Mouse (Mus musculus) kidney, postnatal 25 days (tissue): ENCODE data around the gene Mthfd1.

ENCODE experiments used
- DNase-seq, 2 experiments: peaks; one replicate each; pipeline ENCODE4 v3.0.0; 2021; ENCODE audit warnings: mixed read lengths in 2 of 2

Gene Mthfd1

DNA sequence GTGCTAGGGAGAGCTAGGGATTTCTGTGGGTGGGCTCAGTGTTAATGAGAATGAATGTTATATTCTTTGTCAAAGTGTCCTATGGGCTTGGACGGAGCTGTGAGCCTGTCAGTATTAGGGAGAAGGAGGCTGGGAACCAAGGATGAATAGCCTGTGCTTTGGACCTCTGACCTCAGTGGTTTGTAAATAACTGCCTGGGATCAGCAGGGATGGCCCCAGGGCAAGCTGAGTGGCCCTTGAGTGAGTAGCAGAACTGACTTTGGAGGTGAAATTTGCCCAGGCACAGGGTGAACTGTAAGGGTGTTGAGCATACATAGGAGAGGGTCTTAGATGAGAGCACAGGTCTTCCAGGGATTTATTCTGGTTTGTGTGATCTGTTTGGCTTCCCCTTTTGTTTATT, 8.8 kb downstream of the Mthfd1 start:
- peak; percentile 60 to 83 for DNase-seq

DNA sequence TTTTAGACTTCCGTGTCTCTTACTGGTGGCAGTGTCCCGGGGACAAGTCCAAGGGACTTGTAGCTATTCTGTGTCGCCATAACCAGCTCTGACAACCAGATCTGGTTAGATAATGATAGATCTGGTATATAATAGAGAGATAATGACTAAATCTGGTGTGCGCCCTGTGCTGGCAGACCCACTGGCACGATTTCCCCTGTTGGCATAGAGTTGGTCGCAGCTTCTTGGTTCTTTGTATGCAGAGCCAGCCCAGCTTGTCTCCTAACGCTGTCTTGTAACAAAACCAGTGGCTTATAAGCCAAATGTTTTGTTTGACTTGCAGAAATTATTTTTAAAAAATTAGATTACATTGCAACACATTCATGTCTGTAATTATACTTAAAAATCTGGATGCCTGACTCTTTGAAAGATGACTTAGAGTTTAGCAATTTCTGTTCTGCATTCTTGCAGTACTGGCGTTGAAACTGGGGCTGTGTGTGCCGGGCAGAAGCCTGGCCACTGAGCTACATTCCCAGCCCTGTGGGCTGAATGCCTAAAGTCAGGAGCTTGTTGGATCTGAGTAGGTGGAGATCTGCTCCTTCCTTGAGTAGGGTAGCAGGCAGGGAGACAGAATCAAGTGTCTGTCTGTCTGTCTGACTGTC, 9.3 kb downstream of the Mthfd1 start:
- DNase-seq, result no peak

DNA sequence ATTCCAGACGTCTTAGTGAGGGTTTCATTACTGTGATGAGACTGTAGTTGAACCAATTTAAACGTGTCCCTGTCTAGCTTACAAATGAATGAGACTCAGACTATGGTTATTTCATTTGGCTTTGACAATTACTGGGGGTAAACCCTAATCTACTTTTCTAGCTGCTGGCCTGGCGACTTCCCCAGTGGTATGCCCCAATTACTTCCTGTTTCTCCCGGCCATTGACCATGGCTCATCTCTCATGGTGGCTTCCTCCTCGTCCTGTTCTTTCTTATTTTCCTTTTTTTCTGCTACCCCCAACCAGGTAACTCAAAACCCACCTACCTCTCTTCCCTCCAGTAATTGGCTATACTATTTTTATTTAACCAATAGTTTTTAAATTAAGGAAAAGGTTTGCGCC, 9.9 kb downstream of the Mthfd1 start:
- DNase-seq, result no peak

DNA sequence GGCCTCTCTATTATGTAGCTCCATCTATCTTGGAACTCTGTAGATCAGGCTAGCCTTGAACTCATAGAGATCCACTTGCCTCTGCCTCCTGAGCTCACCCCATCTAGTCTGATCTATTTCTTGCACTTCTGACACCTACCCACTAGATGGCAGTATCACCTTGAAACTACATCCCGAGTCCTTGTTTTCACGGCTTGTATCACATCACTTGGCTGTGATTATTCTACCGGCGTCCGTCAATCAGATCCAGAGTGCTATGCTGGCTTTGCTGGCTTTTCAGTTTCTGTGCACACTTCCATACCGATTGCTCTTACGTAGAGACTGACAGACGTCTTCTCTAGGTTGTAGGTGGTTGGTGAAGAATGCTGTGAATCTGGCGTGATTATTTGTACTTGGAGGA, 11.8 kb downstream of the Mthfd1 start:
- peak in 1 of 2 experiments; percentile 44 for DNase-seq

DNA sequence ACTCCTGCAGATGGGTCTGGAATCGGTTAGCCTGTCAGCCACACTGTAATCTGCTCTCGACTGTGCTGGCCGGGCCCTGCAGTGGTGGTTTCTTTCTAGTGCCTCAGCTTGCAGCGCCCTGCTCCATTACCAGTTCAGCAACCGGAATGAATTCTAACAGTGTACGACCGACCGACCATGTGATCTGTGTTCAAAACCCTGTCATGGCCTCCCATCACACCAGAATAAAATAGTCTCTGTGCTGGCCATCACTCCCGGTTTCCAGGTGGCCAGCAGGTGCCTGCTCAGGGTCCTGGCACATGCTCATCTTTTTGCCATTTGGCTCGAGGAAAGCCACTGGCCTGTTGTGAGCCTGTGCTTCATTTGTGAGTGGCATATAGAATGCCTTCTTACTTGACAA, 13.6 kb downstream of the Mthfd1 start:
- no peak for DNase-seq

DNA sequence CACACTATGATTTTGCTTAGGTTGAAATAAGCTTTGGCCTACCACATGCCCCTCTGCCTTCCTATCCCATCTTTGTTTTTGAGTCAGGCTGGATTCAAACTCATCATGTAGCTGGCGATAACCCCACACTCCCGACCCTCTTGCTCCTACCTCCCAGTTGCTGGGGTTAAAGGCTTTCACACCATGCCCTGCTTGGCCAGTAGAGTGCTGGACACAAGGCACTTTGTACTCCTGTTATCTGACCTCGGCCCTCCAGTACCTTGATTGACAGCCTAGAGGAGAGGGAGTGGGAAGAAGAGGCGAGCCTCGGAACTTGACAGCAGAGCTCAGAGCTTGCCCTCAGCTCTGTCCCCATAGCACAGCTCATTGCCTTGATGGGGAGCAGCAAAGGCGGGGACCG, 14.1 kb downstream of the Mthfd1 start:
- peak in 1 of 2 experiments; percentile 44 for DNase-seq

DNA sequence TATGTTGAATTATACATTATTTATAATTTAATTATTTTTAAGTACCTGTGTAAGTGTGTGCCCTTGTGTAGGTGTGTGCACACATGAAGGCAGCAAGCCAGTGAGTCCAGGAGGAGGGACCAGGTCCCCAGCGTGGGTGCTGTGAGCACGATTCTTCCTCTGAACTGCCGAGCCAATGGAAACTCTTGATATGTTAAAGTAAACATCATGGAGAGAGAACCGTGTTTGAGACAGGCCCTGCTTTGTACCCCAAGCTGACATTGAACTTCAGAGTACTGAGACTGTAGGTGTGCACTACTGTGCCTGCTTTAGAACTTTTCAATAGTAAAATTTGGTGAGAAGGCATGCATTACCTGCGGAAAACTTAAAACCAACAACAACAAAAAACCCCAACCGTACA, 16.4 kb downstream of the Mthfd1 start:
- DNase-seq, result no peak

DNA sequence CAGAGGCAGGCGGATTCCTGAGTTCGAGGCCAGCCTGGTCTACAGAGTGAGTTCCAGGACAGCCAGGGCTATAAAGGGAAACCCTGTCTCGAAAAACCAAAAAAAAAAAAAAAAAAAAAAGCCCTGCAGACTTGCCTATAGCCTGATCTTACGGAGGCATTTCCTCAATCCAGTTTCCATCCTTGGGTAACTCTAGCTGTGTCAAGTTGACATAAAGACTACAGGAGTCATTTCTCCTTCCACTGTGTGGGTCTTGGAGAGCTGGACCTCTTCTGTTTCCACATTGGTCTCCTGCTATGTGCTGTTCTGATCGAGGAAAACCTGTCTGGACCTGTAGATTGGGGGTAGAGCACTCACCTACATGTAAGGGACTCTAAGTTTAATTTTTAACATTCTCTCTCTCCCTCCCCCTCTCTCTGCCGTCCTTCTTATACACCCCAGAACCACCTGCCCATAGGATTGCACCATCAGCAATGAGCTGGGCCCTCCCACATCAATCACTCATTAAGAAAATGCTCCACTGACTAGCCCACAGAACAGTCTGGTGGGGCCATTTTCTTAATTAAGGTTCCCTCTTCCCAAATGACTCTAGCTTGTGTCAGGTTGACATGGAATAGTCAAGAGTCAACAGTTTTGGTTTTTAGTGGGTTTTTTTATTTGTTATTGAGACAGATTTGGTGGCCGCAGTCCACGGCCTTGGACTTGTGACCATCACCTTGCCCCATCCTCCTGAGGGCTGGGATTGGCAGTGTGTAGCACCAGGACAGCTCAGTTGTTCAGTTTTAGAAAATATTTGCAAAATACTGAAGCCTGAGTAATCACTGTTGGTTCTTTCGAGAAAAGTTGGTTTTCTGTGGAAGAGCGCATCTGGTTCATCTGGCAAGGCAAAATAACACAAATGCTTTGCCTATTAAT, 17.8 kb downstream of the Mthfd1 start:
- DNase-seq, result peak in 1 of 2 experiments; percentile 28

DNA sequence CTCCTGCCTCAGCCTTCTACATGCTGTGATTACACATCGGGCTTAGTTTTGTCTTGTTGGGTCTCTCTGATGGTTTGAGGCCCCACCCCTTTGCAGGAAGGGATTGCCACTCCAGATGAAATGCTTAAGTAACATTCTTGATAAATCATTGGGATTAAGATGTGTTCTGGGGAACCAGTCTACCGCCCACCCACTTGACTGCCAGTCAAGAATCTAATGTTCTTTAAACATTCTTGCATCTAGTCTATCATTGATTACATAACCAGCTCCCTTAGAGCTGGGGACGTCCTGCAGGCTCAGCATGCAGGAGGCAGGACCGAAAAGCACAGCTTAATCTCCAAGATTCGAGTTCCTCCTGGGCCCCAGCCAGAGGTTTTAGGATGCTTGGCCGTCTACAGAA, 23.1 kb downstream of the Mthfd1 start:
- DNase-seq, result no peak

DNA sequence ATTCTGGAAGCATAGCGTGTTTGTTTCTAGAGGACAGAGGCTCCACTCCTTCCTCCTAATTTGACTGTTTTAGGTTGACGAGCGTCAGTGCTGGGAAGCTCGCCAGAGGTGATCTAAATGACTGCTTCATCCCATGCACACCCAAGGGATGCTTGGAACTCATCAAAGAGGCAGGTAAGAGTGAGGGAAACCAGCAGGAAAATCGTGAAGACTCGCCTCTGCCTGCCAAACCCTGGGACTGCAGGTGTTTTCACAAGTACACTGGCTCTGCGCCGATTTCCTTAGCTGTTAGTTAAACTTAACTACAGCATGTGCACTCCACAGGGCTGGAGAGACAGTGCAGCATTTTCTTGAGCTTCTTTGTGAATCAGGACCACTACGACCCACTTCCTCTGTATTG, 25.5 kb downstream of the Mthfd1 start:
- no peak for DNase-seq

DNA sequence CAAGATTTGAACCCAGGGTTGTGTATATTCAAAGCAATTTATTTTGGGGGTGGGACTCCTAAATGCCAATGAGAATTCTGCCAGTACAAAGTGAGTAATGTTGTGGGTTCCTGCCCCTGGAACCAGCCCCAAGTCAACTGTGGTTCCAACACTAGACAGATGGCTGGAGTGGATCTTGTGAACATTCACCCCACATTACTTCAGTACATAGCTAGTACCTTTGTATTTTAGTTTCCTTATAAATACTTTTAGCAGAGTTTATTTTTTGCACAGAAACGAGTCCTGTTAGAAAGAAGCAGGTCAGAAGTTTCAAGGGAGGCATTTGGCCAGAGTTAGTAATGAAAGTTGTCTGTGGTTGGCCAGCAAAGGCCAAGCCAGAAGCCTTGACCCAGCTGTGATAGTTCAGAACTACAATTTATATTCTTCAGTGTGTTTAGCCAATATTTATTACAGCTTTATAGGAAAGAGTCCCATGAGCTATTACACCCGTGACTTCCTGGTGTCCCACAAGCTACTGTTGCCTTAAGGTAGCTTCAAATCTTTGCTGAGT, 26.1 kb downstream of the Mthfd1 start:
- no peak for DNase-seq

DNA sequence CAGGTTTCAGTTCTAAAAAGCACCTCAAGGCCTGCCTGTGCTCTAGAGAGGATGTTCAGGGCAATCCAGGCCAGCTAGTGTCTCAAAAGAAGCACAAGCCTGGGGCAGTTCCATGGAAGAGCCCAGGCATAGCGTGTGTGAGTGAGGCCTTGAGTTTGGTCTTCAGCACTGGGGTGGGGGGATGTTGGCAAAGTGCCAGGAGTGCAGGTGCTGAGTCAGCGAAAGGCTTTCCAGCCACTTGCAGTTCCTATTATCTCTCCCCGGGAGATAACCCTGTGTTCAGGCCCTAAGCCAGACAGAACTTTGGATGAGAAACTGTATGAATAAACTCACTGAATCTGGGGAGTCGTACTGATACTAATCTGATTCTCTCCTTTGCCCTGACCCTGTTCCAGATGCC, 27.0 kb downstream of the Mthfd1 start:
- no peak for DNase-seq

DNA sequence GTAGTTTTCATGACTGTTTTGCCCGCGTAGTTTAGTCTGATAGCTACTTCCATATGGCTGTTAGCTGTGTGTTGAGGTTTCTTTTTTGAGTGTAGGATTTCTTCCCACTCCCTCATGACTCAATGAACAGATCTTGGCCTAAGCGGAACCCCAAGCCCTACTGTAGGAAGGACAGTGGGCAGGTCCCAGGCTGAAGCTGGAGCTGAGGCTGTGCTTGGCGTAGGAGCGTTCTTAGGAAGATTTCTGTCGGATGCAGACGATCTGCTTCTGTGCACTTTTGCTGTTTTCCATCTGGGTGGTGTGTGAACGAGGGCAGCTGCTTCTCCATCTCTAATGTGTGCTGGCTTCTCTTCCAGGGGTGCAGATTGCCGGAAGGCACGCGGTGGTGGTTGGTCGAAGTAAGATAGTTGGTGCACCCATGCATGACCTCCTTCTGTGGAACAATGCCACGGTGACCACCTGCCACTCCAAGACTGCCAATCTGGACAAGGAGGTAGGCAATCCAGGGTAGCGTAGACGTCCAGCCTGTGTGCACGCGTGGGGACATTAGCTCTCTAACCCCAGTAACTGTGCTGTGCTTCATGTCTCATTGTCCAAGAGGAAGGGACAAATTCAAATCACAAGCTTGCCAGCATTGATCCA, 27.6 kb downstream of the Mthfd1 start:
- DNase-seq, result no peak

DNA sequence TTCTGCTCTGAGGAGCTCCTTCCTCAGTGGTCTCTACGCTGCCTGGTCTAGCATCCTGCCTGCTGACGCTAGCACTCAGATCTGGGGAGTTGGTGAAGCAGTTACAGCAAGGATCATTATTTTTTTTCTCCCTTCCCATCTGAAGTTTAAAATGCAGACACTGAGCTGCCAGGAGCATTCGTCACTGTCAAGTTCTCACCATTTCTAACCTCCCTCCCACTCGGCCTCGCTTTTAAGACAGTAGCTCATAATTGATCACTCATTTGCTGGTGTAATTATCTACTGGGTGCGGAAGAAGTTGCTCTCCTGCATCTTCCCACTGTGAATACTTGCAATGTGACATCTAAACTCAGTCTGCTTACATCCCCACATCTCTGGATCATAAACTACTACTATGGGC, 30.3 kb downstream of the Mthfd1 start:
- no peak for DNase-seq

DNA sequence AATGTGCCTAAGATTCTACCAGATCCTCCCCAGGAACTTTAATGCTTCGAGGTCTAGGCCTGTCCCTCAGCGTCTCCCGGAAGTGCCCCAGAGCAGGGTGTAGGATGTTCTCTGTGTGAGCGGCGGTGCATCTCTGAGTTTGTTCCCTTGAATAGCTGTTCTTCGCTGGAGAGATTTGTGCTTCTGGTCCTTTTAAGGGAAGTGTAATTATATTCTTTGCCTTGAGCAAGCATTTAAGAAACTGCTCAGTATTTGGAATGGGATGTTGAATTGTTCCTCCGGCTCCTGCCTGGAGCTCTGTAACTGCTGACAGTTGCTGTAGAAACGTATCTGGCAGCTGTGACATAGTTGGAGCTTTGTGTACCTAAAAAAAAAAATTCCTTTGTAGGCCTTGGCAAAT, 32.9 kb downstream of the Mthfd1 start:
- no peak for DNase-seq

DNA sequence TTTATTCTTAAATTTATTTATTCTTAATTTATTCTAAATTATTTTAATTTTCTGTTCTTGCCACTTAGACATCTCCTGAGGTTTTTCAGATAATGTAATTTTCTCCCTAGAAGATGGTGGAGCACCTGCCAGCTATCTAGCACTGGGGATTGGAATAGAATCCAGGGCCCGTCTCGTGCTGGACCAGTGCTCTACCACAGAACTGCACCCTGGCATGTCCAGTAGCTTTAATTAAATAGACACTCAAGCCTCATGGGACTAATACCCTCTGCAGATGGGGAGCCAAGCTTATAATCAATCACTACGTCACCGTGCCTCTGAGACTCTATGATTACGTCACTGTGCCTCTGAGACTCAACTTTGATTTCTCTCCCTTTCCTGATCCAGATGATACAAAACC, 33.4 kb downstream of the Mthfd1 start:
- DNase-seq, result no peak

DNA sequence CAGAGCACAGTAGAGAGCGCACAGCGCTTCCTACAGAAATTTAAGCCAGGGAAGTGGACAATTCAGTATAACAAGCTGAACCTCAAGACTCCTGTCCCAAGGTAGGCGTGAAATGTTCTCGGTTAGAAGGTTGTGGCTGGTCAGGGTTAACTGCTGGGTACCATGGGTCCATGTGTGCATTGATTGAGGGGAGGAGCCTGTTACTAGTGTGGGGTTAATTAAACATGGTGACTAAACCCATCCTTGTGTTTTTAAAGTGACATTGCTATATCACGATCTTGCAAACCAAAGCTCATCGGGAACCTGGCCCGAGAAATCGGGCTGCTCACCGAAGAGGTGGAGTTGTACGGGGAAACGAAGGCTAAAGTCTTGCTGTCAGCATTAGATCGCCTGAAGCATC, 34.3 kb downstream of the Mthfd1 start:
- DNase-seq, result no peak

DNA sequence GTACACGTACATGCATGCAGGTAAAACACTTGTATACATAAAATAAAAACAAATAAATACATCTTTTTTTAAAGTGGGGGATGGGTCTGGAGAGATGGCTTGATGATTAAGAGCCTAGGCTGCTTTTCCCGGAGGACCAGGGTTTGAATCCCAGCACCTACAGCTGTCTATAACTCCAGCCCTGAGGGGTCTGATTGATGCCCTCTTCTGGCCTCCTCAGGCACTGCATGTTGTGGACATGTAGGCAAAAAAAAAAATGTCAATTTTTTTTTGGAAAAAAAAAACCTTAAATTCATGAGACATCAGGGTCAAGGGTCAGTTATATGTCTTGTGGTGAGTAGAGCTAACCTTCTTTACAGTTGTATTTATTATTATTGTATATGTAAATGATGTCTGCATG, 35.2 kb downstream of the Mthfd1 start:
- DNase-seq, result peak in 1 of 2 experiments; percentile 29

DNA sequence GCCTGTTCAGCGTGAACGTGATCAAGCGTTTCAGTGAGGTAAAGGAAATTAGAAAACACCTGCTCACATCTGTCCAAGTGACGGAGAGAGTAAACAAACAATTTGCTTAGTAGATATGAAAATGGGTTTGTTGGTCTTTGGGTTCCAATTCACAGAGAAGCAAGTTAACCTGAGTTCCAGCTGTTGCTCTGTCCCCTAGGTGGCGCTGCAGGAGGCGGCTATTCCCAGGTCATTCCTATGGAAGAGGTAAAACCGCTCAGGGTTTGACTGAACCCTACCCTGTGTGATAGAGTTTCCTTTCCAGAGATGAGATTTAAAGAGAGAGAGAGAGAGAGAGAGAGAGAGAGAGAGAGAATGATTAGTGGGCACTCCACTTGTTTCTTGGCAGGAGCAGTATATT, 38.1 kb downstream of the Mthfd1 start:
- peak; percentile 67 to 81 for DNase-seq

DNA sequence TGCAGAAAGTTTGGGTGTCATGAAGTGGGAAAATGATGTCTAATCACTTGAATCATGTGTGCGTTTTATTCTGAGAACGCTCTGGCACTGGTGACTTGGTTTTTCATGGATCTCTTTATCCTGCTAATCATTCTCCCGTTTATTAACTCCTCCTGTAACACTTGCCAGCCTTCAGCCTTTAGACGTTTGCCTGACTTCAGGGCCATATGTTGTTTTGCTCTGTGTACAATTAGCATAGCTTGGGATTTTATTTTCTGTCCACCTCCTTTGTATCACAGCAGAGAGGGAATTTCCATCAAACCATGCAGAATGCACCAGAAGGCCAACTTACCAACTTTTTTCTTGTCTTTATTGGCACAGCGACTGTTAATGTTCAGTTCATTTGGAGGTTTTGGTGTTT, 42.7 kb downstream of the Mthfd1 start:
- no peak for DNase-seq

DNA sequence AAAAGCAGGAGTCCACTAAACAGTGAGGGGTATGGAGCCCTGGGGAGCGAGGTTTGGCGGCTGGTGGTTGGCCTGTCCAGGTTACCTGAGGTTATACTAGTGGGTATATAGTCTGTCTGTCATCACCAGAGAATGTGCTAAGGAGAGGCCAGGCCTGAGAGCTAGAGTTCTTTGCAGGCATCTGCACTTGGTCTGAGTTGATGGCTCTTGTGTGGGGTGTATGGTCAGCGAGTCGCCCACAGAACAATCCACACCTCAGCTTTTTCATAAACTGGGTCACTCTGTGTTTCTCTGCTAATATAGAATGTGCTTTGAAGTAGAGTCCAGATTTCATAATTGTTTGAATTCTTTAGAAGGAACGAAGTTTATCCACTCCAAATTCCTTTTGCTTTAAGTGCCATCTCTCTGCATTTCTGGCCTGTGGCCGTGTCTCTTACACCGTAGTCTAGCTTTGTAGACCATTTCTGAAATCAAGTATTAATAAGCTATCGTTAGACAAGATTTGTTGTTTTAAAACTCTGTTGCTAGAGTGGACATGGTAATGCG, 44.3 kb downstream of the Mthfd1 start:
- DNase-seq, result no peak

DNA sequence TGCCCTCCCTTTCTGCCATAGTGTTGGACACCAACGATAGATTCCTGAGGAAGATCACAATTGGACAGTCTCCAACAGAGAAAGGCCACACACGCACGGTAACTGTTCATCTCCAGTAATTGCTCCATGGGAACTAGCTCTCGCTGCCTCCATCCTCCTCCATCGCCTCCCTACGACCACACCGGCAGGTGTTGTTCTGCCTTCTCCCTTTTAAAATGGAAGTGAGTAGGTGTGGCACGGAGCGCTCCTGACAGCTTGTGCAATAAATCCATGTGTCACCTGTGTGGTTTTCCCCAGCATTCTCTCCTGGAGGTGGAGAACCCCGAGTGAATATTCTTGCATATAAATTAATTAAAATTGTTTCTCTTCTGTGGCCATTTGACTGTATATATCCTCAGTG, 45.3 kb downstream of the Mthfd1 start:
- DNase-seq, result no peak

DNA sequence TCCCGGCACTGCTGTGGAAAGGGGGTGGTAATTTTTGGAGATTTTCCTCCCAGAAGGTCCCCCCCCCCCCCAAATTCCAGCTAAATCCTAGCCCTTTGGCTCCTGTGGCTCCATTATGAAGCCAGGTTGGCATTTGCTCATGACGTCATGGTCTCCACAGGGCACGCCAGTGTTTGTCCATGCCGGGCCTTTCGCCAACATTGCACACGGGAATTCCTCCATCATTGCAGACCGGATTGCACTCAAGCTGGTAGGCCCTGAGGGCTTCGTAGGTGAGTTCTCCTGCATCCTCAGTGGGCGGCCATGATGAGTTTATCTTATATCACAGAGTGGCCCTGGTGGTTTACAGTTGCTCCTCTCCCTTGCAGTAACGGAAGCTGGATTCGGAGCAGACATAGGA, 48.4 kb downstream of the Mthfd1 start:
- no peak for DNase-seq
